ENCODE assay signal across 10 mouse cellular contexts in the genomic region with DNA sequence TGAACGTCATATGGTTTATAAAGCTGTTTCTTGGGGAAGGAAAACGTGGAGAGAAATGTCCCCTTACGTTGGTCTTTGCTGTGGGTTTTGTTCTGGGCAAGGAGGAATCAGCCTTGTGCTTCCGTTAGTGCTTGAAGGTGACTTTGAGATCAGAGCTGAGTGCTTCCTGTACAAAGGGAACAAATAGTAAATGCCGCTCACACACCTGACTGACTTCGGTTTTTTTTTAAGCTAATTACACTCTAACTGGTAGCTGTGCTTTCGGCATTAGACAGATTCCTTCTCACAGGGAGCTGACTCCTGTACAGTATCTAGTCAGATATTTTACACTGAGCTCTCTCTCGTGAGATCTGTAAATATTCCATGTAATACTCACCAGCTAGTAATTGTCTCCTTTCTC. TPM values are rescaled to one million over a fixed set of nuclear protein-coding genes. Genes with fewer than 3 reads are reported as not detected.
DNase-seq lines count a peak whose midpoint lies in the region; ATAC-seq and TF ChIP-seq lines count a peak whose summit lies in the region.
"Had no signal": no experiment of that assay in that cellular context is flagged by ENCODE, and none has a peak within 500 bp of the region (broad histone marks: within the 10 kb centered on the region; RNA-seq: fewer than 3 reads in every experiment).

No protein-coding gene starts in this region.

- intact Hi-C loops in gastrocnemius, adult 2 months (cut with DNase I): no loop called here

- no peaks in the 10 kb centered on the region for H3K36me3 ChIP-seq in midbrain, embryonic 12.5 days
- no peaks in the 10 kb centered on the region; the same call in 1 of the 2 replicates for H3K36me3 ChIP-seq in midbrain, embryonic 11.5 days (ENCODE audit: control insufficient read depth, insufficient read depth, low read length)
- H3K36me3 ChIP-seq in hindbrain, embryonic 14.5 days (replicated peaks; ENCODE audit: control insufficient read depth, insufficient read depth): no peaks in the 10 kb centered on the region
- H3K36me3 ChIP-seq in neural tube, embryonic 14.5 days (ENCODE audit: control insufficient read depth, insufficient read depth, low read length): no peaks in the 10 kb centered on the region

- H3K9me3 ChIP-seq in midbrain, embryonic 12.5 days: no peaks in the 10 kb centered on the region
- H3K9me3 ChIP-seq in midbrain, embryonic 11.5 days (ENCODE audit: control insufficient read depth, low read length): no peaks in the 10 kb centered on the region
- H3K9me3 ChIP-seq in hindbrain, embryonic 14.5 days (ENCODE audit: control insufficient read depth, low read length): no peaks in the 10 kb centered on the region
- no peaks in the 10 kb centered on the region for H3K9me3 ChIP-seq in neural tube, embryonic 14.5 days (ENCODE audit: control insufficient read depth, low read length)

- no peak overlapping the region for H3K9ac ChIP-seq in midbrain, embryonic 12.5 days (replicated peaks)
- H3K9ac ChIP-seq in midbrain, embryonic 11.5 days (ENCODE audit: low read length): no peak overlapping the region
- H3K9ac ChIP-seq in hindbrain, embryonic 14.5 days: peak overlapping the region; percentile 21
- H3K9ac ChIP-seq in neural tube, embryonic 14.5 days (replicated peaks; ENCODE audit: low read depth, low read length): no peak overlapping the region

- no peak overlapping the region for H3K4me2 ChIP-seq in midbrain, embryonic 12.5 days (replicated peaks)
- no peak overlapping the region for H3K4me2 ChIP-seq in midbrain, embryonic 11.5 days
- peak overlapping the region; percentile 10; the same call in 1 of the 2 replicates for H3K4me2 ChIP-seq in hindbrain, embryonic 14.5 days (replicated peaks)
- no peak overlapping the region for H3K4me2 ChIP-seq in neural tube, embryonic 14.5 days (ENCODE audit: low read depth, low read length)

- no peak for ATAC-seq in midbrain, embryonic 12.5 days (ENCODE audit: low FRiP score, low read depth)
- ATAC-seq in midbrain, embryonic 11.5 days (ENCODE audit: low FRiP score): no peak
- no peak for ATAC-seq in hindbrain, embryonic 14.5 days (ENCODE audit: low FRiP score)
- no peak for ATAC-seq in neural tube, embryonic 14.5 days (ENCODE audit: low read depth)

- 59% methylated on average over 8 of the region's 8 CpGs for WGBS in midbrain, embryonic 12.5 days
- 66% methylated on average over 8 of the region's 8 CpGs for WGBS in midbrain, embryonic 11.5 days
- WGBS in hindbrain, embryonic 14.5 days: 39% methylated on average over 8 of the region's 8 CpGs
- 41% methylated on average over 8 of the region's 8 CpGs for WGBS in neural tube, embryonic 14.5 days

- peaks cover 31% of the 10 kb centered on the region for H3K4me1 ChIP-seq in midbrain, embryonic 12.5 days
- peaks cover 23% of the 10 kb centered on the region for H3K4me1 ChIP-seq in midbrain, embryonic 11.5 days (ENCODE audit: control insufficient read depth, insufficient read depth, low read length)
- peaks cover 30% of the 10 kb centered on the region for H3K4me1 ChIP-seq in hindbrain, embryonic 14.5 days (replicated peaks; ENCODE audit: control insufficient read depth, insufficient read depth, low read length)
- peaks cover 16% of the 10 kb centered on the region for H3K4me1 ChIP-seq in neural tube, embryonic 14.5 days (ENCODE audit: control insufficient read depth, insufficient read depth, low read length)

- peak overlapping the region; percentile 68 for H3K27ac ChIP-seq in gastrocnemius, adult 2 months
- H3K27ac ChIP-seq in midbrain, embryonic 12.5 days (replicated peaks): peak overlapping the region; percentile 88
- no peak overlapping the region for H3K27ac ChIP-seq in midbrain, embryonic 11.5 days (ENCODE audit: low read depth, low read length)
- H3K27ac ChIP-seq in hindbrain, embryonic 14.5 days: peak overlapping the region; percentile 94
- H3K27ac ChIP-seq in neural tube, embryonic 14.5 days (ENCODE audit: low read depth, low read length): peak overlapping the region; percentile 46; the same call in 1 of the 2 replicates

- no peak for TF ChIP-seq CTCF in gastrocnemius, adult 2 months (IDR thresholded peaks at IDR 0.05)

- H3K4me3 ChIP-seq in gastrocnemius, adult 2 months: no peak overlapping the region; the same call in 1 of the 2 replicates
- no peak overlapping the region for H3K4me3 ChIP-seq in midbrain, embryonic 12.5 days
- no peak overlapping the region for H3K4me3 ChIP-seq in midbrain, embryonic 11.5 days (ENCODE audit: low read depth, low read length)
- no peak overlapping the region for H3K4me3 ChIP-seq in hindbrain, embryonic 14.5 days (replicated peaks; ENCODE audit: low read length)
- no peak overlapping the region for H3K4me3 ChIP-seq in neural tube, embryonic 14.5 days (ENCODE audit: low read depth, low read length)

- no peaks in the 10 kb centered on the region for H3K27me3 ChIP-seq in midbrain, embryonic 12.5 days
- H3K27me3 ChIP-seq in midbrain, embryonic 11.5 days (ENCODE audit: control insufficient read depth, insufficient read depth, low read length): no peaks in the 10 kb centered on the region
- H3K27me3 ChIP-seq in hindbrain, embryonic 14.5 days (ENCODE audit: control insufficient read depth, insufficient read depth, low read length): no peaks in the 10 kb centered on the region
- no peaks in the 10 kb centered on the region for H3K27me3 ChIP-seq in neural tube, embryonic 14.5 days (ENCODE audit: control insufficient read depth, insufficient read depth, low read length)

- no peak for DNase-seq in gastrocnemius, adult 2 months
- DNase-seq in gastrocnemius, adult 18-20 months (ENCODE audit: low spot score): no peak
- DNase-seq in midbrain, embryonic 11.5 days (ENCODE audit: low spot score, missing footprints): no peak
- peak; percentile 36 for DNase-seq in hindbrain, embryonic 14.5 days (ENCODE audit: low spot score)
- DNase-seq in adrenal gland, adult (ENCODE audit: inconsistent age in 2 of 2, low spot score in 1 of 2): no peak
- DNase-seq in cerebellum, postnatal 10 days: no peak
- DNase-seq: layer of hippocampus, adult 9-11 months; lung, adult 18-20 months had no signal

RNA-seq across cellular contexts. Expression of gene Ncoa3, which starts 29.9 kb away (rescaled TPM):
- 10 to 100 TPM; 21.0 to 24.8 TPM for total RNA-seq in gastrocnemius, adult 2 months (2021)
- 10 to 100 TPM; 14.6 to 20.4 TPM for total RNA-seq in gastrocnemius, adult 18-20 months (2021)
- polyA plus RNA-seq in midbrain, embryonic 12.5 days (2016; fragmentation: Nextera tagmentation; extraction: Ambion mirVana): 15.3 and 15.7 TPM in 2 replicates
- 16.1 and 17.4 TPM in 2 replicates for polyA plus RNA-seq in midbrain, embryonic 11.5 days (2014; fragmentation: Nextera tagmentation; extraction: Ambion mirVana)
- polyA plus RNA-seq in hindbrain, embryonic 14.5 days (2014; fragmentation: Nextera tagmentation; extraction: Ambion mirVana): 15.5 and 18.1 TPM in 2 replicates
- 17.1 and 18.5 TPM in 2 replicates for polyA plus RNA-seq in neural tube, embryonic 14.5 days (2014; fragmentation: Nextera tagmentation; extraction: Ambion mirVana)
